18 mouse cellular contexts compared by ENCODE assay signal in genomic region chr8:22390766-22391463, GRCm38 (mm10). TPM values are rescaled to one million over a fixed set of nuclear protein-coding genes. Genes with fewer than 3 reads are reported as not detected.
DNase-seq lines count a peak whose midpoint lies in the region; ATAC-seq lines count a peak whose summit lies in the region.
"Had no signal": no experiment of that assay in that cellular context is flagged by ENCODE, and none has a peak within 500 bp of the region (broad histone marks: within the 10 kb centered on the region; RNA-seq: fewer than 3 reads in every experiment).

No protein-coding gene starts in this region.

- no peak overlapping the region for H3K9ac ChIP-seq in liver, embryonic 13.5 days
- H3K9ac ChIP-seq: heart, embryonic 15.5 days; hindbrain, embryonic 15.5 days had no signal

- H3K27me3 ChIP-seq in liver, embryonic 13.5 days: no peaks in the 10 kb centered on the region
- H3K27me3 ChIP-seq: heart, embryonic 15.5 days; hindbrain, embryonic 15.5 days had no signal

- 68% methylated on average over 8 of the region's 8 CpGs for WGBS in liver, embryonic 13.5 days (ENCODE audit: insufficient replicate concordance)

- H3K4me1 ChIP-seq in liver, embryonic 13.5 days (replicated peaks): peaks cover 23% of the 10 kb centered on the region
- H3K4me1 ChIP-seq: heart, embryonic 15.5 days; hindbrain, embryonic 15.5 days had no signal

- peaks cover 45% of the 10 kb centered on the region for H3K36me3 ChIP-seq in liver, embryonic 13.5 days

- ATAC-seq in liver, embryonic 13.5 days (ENCODE audit: low read depth): peak; percentile 76

- no peaks in the 10 kb centered on the region for H3K9me3 ChIP-seq in liver, embryonic 13.5 days (replicated peaks)
- H3K9me3 ChIP-seq: heart, embryonic 15.5 days; hindbrain, embryonic 15.5 days had no signal

- no peak overlapping the region for H3K4me3 ChIP-seq in liver, embryonic 13.5 days (replicated peaks)
- H3K4me3 ChIP-seq: erythroblast, embryonic 14.5 days; heart, embryonic 15.5 days; hindbrain, embryonic 15.5 days; layer of hippocampus, adult 2 months had no signal

- peak overlapping the region; percentile 58 for H3K27ac ChIP-seq in liver, embryonic 13.5 days
- H3K27ac ChIP-seq: heart, embryonic 15.5 days; hindbrain, embryonic 15.5 days; layer of hippocampus, adult 2 months had no signal

- peak; percentile 26 for DNase-seq in adrenal gland, adult 2 months
- no peak for DNase-seq in adrenal gland, adult 18-20 months (ENCODE audit: low spot score in 2 of 2)
- DNase-seq in kidney, adult 9 months: peak; percentile 89
- no peak for DNase-seq in liver, embryonic 13.5 days
- peak; percentile 75 for DNase-seq in yolk sac, embryonic 10.5 days (ENCODE audit: low spot score)
- DNase-seq in frontal cortex, postnatal 14 days (ENCODE audit: low spot score in 2 of 2): no peak
- no peak for DNase-seq in thymus, postnatal 4 days
- DNase-seq in spleen, postnatal 14 days (ENCODE audit: low spot score in 2 of 2): no peak
- DNase-seq: adrenal gland, adult 8-10 months; cerebellum, adult 8-10 months; embryo, embryonic 11 days; lung, adult 2 months; right cerebral cortex, adult 18-20 months; thymus, adult 2 months had no signal

- H3K4me2 ChIP-seq in liver, embryonic 13.5 days: no peak overlapping the region
- H3K4me2 ChIP-seq: heart, embryonic 15.5 days; hindbrain, embryonic 15.5 days had no signal

RNA-seq across cellular contexts. Expression of gene Slc25a15, which starts 7.5 kb away (rescaled TPM):
- total RNA-seq in adrenal gland, adult 2 months (2021): 10 to 100 TPM; 11.8 to 15.7 TPM
- polyA plus RNA-seq in adrenal gland, adult 2 months (2012; rRNA removed): 4.1 and 6.2 TPM in 2 replicates
- total RNA-seq in adrenal gland, adult 18-20 months (2021): 10 to 100 TPM; 10.7 to 15.4 TPM
- 22.2 and 26.9 TPM in 2 replicates for polyA plus RNA-seq in liver, embryonic 13.5 days (2015; fragmentation: Nextera tagmentation; extraction: Ambion mirVana)

RNA-seq across cellular contexts. Expression of gene Mrps31, which starts 20.2 kb away (rescaled TPM):
- 10 to 100 TPM; 35.9 to 51.0 TPM for total RNA-seq in adrenal gland, adult 2 months (2021)
- polyA plus RNA-seq in adrenal gland, adult 2 months (2012; rRNA removed): 2.1 and 3.3 TPM in 2 replicates
- total RNA-seq in adrenal gland, adult 18-20 months (2021): 10 to 100 TPM; 36.6 to 44.4 TPM
- polyA plus RNA-seq in liver, embryonic 13.5 days (2015; fragmentation: Nextera tagmentation; extraction: Ambion mirVana): 31.6 and 38.8 TPM in 2 replicates

Comparison
In these comparisons a context has a peak if more than half of its experiments do, and no peak if none do; other contexts are left out.
1. DNase-seq: peak in adrenal gland, adult 2 months (single experiment), kidney, adult 9 months (single experiment) and yolk sac, embryonic 10.5 days (single experiment); none in adrenal gland, adult 18-20 months (0 of 2), liver, embryonic 13.5 days (single experiment), frontal cortex, postnatal 14 days (0 of 2), thymus, postnatal 4 days (single experiment) and spleen, postnatal 14 days (0 of 2).